Mouse (Mus musculus) heart, postnatal 0 days (tissue): Measurements from ENCODE around the gene a.
"Not testable (repeated sequence)": the region's sequence is repeated elsewhere in the genome, so short reads cannot be mapped to it uniquely, and the experiment has no call there.

Source experiments
- CTCF ChIP-seq: IDR thresholded peaks from 2 replicates; pipeline ENCODE4 v1.5.1; 2016; ENCODE audit warnings: antibody characterized with exemption, control low read depth, low read depth
- EP300 ChIP-seq: IDR thresholded peaks from 2 replicates; pipeline ENCODE4 v1.6.1; 2016; ENCODE audit warnings: antibody characterized with exemption, low read depth

GRCm38 (mm10) chr2:154899004-154899403, 107.8 kb downstream of the a start:
- not testable (repeated sequence) for TF ChIP-seq CTCF, EP300
